Mouse (Mus musculus) spleen, adult 10 weeks (tissue): ENCODE measurements around the gene Gbx1. TPM values are rescaled to one million over a fixed set of nuclear protein-coding genes. Genes with fewer than 3 reads are reported as not detected.

ENCODE experiments used
- polyA plus RNA-seq: library from polyadenylated mRNA; stranded (reverse); fragments of 350-450 nt; fragmentation: Illumina TruSeq; extraction: RNeasy Lipid Tissue Mini Kit (QIAGEN cat#74804); gene quantifications from one replicate; pipeline ENCODE4 v1.2.3, GENCODE M21; 2015; ENCODE audit warnings: low replicate concordance; ENCODE audit not compliant: insufficient read depth

The Gbx1 gene
- not detected for polyA plus RNA-seq

GRCm38 (mm10) chr5:24526889-24527230, at the start of gene Gbx1:
Gene Gbx1, minus strand, starts transcription at chr5:24527202.

GRCm38 (mm10) chr5:24556709-24557108, 29.7 kb upstream of the Gbx1 start, which contains the start of gene 4931409K22Rik:
Gene 4931409K22Rik, minus strand, starts transcription at chr5:24556809.

GRCm38 (mm10) chr5:24540387-24541143, 13.6 kb upstream of the Gbx1 start, which contains the start of gene Asb10:
Gene Asb10, minus strand, starts transcription at chr5:24540978.

Other genes starting within 250 kb of the Gbx1 start
- 0.37 TPM for gene Kcnh2, start 175.6 kb downstream of the Gbx1 start, polyA plus RNA-seq
- gene Nos3, start 162.4 kb downstream of the Gbx1 start, polyA plus RNA-seq: 1.1 TPM
- 0.62 TPM for gene Atg9b, start 135.1 kb downstream of the Gbx1 start, polyA plus RNA-seq
- 6.2 TPM for gene Abcb8, start 133.5 kb downstream of the Gbx1 start, polyA plus RNA-seq
- not detected for gene Asic3, start 113.8 kb downstream of the Gbx1 start, polyA plus RNA-seq
- 25.2 TPM for gene Cdk5, start 103.7 kb downstream of the Gbx1 start, polyA plus RNA-seq
- 19.8 TPM for gene Slc4a2, start 103.4 kb downstream of the Gbx1 start, polyA plus RNA-seq
- 28.1 TPM for gene Fastk, start 81.9 kb downstream of the Gbx1 start, polyA plus RNA-seq
- gene Tmub1, start 79.3 kb downstream of the Gbx1 start, polyA plus RNA-seq: 4.7 TPM
- 12.0 TPM for gene Agap3, start 75.0 kb downstream of the Gbx1 start, polyA plus RNA-seq
- not detected for gene Asb10, start 13.8 kb upstream of the Gbx1 start, polyA plus RNA-seq
- gene 4931409K22Rik, start 29.6 kb upstream of the Gbx1 start, polyA plus RNA-seq: not detected
- gene Abcf2, start 50.3 kb upstream of the Gbx1 start, polyA plus RNA-seq: 36.5 TPM
- gene Chpf2, start 59.5 kb upstream of the Gbx1 start, polyA plus RNA-seq: 9.1 TPM
- 2.1 TPM for gene Smarcd3, start 97.2 kb upstream of the Gbx1 start, polyA plus RNA-seq
- 60.5 TPM for gene Nub1, start 158.3 kb upstream of the Gbx1 start, polyA plus RNA-seq
- 3.1 TPM for gene Wdr86, start 203.5 kb upstream of the Gbx1 start, polyA plus RNA-seq
- not detected for gene Crygn, start 230.8 kb upstream of the Gbx1 start, polyA plus RNA-seq